Mouse (Mus musculus) colon, adult 2 months (tissue): Measurements from ENCODE around the gene Ccdc15. TPM values are rescaled to one million over a fixed set of nuclear protein-coding genes. Genes with fewer than 3 reads are reported as not detected.

Experiments used
- polyA plus RNA-seq: library from polyadenylated mRNA; depleted of rRNA; stranded (reverse); fragments of >200 nt; gene quantifications from 2 replicates; pipeline ENCODE4 v1.2.3, GENCODE M21; 2012; rRNA removed

Ccdc15 gene
- polyA plus RNA-seq, result 1.1 and 1.5 TPM in 2 replicates

DNA sequence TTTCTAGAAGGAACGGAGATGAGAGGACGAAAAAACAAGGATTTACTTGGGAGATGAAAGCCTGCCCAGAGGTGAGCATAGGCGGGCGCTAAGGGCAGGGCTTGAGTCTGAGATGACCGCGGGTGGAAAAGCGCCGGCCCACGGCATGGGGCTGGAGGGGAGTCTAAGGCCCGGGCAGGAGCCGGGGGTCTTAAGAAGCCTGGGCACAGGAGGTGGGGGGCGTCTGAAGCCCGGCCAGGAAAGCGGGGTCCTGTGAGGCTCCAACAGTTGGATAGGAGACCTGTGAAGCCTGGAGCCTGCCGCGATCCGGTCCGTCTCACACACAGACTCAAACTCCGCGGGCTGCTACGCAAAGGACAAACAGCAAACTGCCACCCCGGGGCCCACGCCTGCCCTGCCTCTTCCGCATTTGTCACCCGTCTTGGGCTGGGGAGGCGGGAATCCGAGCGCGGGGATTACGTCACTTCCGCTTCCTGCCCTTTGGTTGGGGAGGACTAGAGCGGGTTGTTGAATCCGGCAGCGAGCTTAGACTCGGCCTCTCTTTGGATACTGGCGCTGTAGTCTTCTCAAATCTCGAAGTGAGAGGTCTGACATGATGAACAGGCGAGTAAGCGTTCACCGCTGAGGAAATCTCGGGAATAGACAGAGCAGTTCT lies at the start of gene Ccdc15:
Gene Ccdc15 (minus strand): TSS at position 445 of the 655 bp plus-strand sequence.

DNA sequence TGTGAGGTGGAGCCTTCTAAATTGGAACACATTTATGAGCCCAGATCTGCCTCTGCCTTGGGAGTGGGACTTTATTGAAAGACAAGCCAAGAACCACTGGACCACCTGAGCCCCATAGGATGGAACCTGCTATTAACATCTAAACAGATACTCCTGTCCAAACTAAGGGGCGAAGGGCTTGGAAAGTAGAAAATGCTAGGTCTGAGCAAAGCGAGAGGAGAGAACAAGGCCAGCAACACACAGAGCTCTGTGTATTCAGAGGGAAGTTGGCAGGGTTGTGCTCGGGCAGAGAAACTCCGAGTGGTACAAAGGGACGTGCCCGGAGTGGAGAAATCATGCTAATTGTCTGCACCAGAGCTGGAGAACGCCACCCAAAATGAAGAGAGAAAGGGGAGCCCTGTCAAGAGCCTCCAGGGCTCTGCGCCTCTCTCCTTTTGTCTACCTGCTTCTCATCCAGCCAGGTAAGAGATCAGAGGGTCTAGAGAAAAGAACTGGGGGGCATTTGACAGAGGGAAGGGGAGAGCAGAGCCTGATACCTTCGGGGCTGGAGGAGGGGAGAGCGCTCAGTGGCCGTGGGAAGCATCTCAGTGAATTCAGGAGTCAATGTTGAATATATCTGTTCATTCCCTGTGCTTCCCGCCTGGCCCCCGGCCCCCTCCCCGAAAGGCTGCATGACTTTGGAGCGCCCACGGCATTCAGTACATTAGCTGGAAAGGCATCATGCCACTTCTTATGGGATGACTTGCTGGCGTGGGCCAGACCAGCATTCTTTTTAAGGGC lies 19.3 kb upstream of the Ccdc15 start, which contains the start of gene Hepacam:
Gene Hepacam (plus strand): TSS at position 51 of the 780 bp plus-strand sequence.

DNA sequence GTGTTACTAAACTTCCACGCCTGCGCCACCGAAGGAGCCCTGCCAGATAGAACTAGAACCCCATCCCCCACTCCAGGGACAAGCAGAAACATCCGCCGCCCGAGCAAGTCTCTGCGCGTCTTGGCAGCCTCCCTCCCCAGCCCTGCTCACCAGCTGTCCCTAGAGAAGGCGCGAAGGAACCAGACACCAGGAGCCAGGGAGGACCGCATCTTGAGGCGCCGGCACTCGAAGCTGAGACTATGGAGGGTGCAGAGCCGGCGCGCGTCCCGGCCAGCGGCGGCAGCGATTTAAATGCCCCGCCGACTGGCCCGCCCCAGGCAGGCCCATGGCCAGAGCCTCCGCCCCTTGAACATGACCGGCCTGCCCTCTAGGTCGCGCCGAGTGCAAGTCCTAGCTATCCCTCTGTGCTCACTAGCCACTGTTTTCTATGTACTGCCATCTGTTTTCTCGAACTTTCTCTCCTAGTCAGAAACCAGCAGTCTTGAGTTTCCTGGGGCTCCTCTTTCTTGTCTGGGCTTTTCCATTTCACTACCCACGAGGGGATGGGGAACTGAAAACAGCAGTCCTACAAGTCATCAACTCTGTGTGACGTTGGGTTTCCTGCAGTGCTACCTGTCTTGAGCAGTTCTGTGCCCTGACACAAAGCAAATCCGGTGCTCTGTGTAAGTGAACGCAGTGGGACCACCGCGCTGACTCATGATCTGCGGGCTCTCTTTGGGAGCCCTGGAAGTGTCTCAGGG lies 92.9 kb downstream of the Ccdc15 start, which contains the start of gene Slc37a2:
Gene Slc37a2 (minus strand): TSS at position 590 of the 740 bp plus-strand sequence.

Other genes with a start within 250 kb of the Ccdc15 start
- gene Pknox2, start 201.0 kb downstream of the Ccdc15 start, polyA plus RNA-seq, result 3.3 and 3.8 TPM in 2 replicates
- gene Tmem218, start 140.2 kb downstream of the Ccdc15 start, polyA plus RNA-seq, result 1.7 and 1.8 TPM in 2 replicates
- gene Slc37a2, start 92.7 kb downstream of the Ccdc15 start, polyA plus RNA-seq, result 162 and 181 TPM in 2 replicates
- gene Hepacam, start 18.9 kb upstream of the Ccdc15 start, polyA plus RNA-seq, result 1.2 and 1.6 TPM in 2 replicates
- gene Robo4, start 53.5 kb upstream of the Ccdc15 start, polyA plus RNA-seq, result 10.1 and 10.7 TPM in 2 replicates
- gene Robo3, start 84.8 kb upstream of the Ccdc15 start, polyA plus RNA-seq, result 0.36 and 0.94 TPM in 2 replicates
- 18.0 and 19.3 TPM in 2 replicates for gene Msantd2, start 140.9 kb upstream of the Ccdc15 start, polyA plus RNA-seq
- gene Esam, start 179.6 kb upstream of the Ccdc15 start, polyA plus RNA-seq, result 17.7 and 18.0 TPM in 2 replicates
- gene Vsig2, start 190.8 kb upstream of the Ccdc15 start, polyA plus RNA-seq, result 21.1 and 23.2 TPM in 2 replicates
- 3.7 and 5.8 TPM in 2 replicates for gene Nrgn, start 204.5 kb upstream of the Ccdc15 start, polyA plus RNA-seq
- gene Siae, start 207.3 kb upstream of the Ccdc15 start, polyA plus RNA-seq, result 5.5 and 5.8 TPM in 2 replicates